Mouse (Mus musculus) stomach, postnatal 0 days (tissue): ENCODE measurements around the gene Gata5.

Experiments
- CTCF ChIP-seq: IDR thresholded peaks from 2 replicates; pipeline ENCODE4 v1.5.1; 2016; ENCODE audit warnings: antibody characterized with exemption, low read depth, mild to moderate bottlenecking, moderate library complexity
- EP300 ChIP-seq: optimal IDR thresholded peaks from 2 replicates; pipeline ENCODE3; 2016; ENCODE audit warnings: antibody characterized with exemption

GRCm38 (mm10) chr2:180290503-180290902, 44.0 kb downstream of the Gata5 start:
- no peak for TF ChIP-seq CTCF
- no peak for TF ChIP-seq EP300
